Mouse (Mus musculus): ENCODE data around the gene Elof1. TPM values are rescaled to one million over a fixed set of nuclear protein-coding genes. Genes with fewer than 3 reads are reported as not detected.

The Elof1 gene
- polyA plus RNA-seq (2015; fragmentation: Nextera tagmentation; extraction: Ambion mirVana): 190 and 191 TPM in 2 replicates

DNA sequence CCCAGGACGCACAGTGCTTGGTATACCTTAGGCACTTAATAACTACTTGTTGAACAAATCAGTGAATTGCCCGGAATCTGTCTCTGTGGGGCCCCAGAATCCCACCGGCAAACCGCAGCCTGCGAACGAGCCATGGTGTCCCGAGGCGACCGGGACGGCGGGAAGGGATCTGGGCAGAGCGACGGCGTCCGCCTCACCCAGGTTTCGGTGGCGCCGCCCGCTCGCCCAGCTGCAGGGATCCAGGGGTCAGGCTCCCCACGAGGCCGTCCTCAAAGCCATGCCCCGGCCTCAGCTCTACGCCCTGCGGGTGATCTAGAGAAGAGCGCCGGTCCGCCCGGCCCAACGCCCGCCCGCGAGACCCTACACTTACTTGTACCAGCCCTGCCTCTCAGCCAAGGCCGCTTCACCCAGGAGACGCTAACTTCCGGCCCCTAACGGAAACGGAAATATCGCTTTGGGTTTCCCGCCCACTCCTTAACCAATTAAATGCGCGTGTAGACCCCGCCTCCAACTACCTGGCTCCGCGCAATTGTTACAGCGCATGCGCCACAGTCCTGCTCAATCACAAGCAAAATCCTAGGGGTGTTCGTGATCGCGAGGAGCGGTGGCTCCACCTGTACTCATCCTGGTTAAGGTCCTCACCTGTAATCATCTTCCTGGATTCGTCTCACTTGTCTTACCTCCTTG, at the start of gene Elof1:
TSS of gene Elof1 (minus strand) at position 433 of the 687 bp plus-strand sequence.
- Histone ChIP-seq H3K4me2 (replicated peaks) (peak within 1 kb of the TSS; percentile 88), H3K4me1 (peaks cover 15% of the 10 kb centered on the region), H3K9me3 (no peaks in the 10 kb centered on the region), H3K27ac (peak within 1 kb of the TSS; percentile 77), H3K27me3 (no peaks in the 10 kb centered on the region), H3K36me3 (peaks cover 23% of the 10 kb centered on the region), H3K4me3 (peak within 1 kb of the TSS; percentile 92), H3K9ac (peak within 1 kb of the TSS; percentile 96)
- WGBS: under 1% methylated on average over 52 of the region's 52 CpGs
- ATAC-seq (ENCODE audit: low FRiP score, low read depth): peak; percentile 96

DNA sequence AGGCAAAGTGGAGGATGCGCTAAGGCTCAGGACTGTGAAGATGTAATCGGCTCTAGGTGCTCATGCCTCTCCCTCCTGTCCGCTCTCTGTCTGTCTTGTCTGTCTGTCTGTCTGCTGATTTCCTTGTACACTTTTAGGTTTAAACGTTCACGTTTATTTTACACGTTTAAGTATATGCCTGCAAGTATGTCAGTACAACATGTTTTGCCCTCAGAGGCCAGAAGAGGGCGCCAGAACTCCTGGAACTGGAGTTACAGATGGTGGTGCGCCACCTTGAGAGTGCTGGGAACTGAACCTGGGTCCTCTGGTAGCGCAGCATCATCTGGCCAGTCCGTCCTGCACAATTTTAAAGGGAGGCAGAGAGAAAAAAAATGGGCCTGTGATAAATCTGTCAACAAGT, 49.7 kb upstream of the Elof1 start:
- no peak overlapping the region for H3K4me3 ChIP-seq
- H3K9ac ChIP-seq: no peak overlapping the region
- H3K36me3 ChIP-seq: no peaks in the 10 kb centered on the region
- no peaks in the 10 kb centered on the region for H3K4me1 ChIP-seq
- ATAC-seq (ENCODE audit: low FRiP score, low read depth): no peak
- H3K27ac ChIP-seq: no peak overlapping the region
- H3K9me3 ChIP-seq: peaks cover 4% of the 10 kb centered on the region; the same call in 1 of the 2 replicates
- peaks cover 3% of the 10 kb centered on the region; the same call in 1 of the 2 replicates for H3K27me3 ChIP-seq
- WGBS: 88% methylated on average over 10 of the region's 10 CpGs
- H3K4me2 ChIP-seq (replicated peaks): no peak overlapping the region

DNA sequence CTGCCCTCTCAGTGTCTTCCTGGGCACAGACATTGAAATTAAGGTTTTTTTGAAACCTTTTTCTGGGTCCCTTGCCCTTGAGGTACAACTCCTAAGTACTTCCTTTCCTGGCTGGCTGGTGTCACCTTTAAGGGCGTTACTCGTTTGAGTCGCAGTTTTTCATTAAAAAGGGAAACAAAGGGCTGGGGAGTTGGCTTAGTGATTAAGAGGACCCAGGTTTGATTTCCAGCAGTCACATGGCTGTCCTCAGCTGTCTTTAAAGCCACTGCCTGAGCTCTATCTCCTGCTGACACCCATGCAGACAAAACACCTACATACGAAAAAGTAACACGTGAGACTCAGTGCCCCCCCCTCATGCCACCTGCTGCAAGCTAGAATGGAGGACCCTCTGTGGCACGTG, 49.0 kb upstream of the Elof1 start:
- WGBS: 48% methylated on average over 6 of the region's 6 CpGs
- peaks cover 3% of the 10 kb centered on the region; the same call in 1 of the 2 replicates for H3K27me3 ChIP-seq
- no peak for ATAC-seq (ENCODE audit: low FRiP score, low read depth)
- H3K4me3 ChIP-seq: no peak overlapping the region
- peaks cover 4% of the 10 kb centered on the region; the same call in 1 of the 2 replicates for H3K9me3 ChIP-seq
- H3K4me2 ChIP-seq (replicated peaks): no peak overlapping the region
- no peaks in the 10 kb centered on the region for H3K4me1 ChIP-seq
- no peak overlapping the region for H3K27ac ChIP-seq
- no peak overlapping the region for H3K9ac ChIP-seq
- H3K36me3 ChIP-seq: no peaks in the 10 kb centered on the region

DNA sequence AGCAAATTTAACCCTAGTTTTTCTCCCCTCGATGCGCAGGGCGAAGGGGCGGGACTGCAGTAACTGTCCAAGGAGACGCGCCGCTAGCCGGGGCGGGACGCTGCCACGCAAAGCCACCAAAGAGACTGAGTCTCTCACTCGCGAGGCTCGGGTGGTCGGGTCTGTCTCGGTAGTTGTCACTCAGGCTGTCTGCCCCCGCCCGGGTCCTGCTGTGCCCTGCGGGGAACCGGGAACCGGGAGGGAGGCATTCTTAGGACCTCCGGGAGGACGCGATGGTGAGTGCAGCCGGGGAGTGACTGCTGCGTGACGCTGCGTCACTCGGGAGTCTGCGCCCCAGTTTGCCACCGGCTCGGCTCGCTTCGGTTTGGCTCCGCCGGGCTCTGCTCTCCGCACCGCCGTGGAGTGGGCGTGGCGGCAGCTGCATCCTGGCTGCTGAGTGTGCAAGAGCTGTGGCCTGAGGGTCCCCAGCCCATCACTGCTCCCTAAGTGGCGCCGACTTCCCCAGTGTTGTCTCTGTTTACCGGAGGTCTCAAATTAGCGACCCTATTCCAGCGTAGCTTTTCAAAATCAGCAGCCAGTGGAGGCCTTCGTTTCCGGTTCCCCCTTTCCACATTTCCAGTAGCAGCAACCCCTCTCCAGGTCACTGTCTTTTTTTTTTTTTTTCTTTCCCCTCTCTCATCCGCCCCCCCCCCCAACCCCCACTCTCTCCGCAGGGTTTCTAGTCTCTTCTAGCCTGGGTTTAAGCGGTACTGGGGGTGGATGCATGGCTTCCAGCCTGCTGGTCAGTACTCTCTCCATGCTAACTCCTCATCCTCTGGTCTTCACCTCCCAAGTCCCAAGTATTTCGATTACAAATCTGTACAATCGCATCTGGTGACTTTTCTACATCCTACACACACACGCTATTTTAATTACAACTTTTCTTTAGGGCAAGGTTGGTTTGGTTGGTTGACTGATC, 48.0 kb upstream of the Elof1 start:
- Histone ChIP-seq H3K4me3 (peak overlapping the region; percentile 65), H3K36me3 (no peaks in the 10 kb centered on the region), H3K9me3 (peaks cover 4% of the 10 kb centered on the region; the same call in 1 of the 2 replicates), H3K4me2 (replicated peaks) (peak overlapping the region; percentile 95), H3K27me3 (peaks cover 3% of the 10 kb centered on the region; the same call in 1 of the 2 replicates), H3K27ac (no peak overlapping the region), H3K4me1 (no peaks in the 10 kb centered on the region), H3K9ac (peak overlapping the region; percentile 81)
- 2% methylated on average over 54 of the region's 54 CpGs for WGBS
- peak; percentile 78 for ATAC-seq (ENCODE audit: low FRiP score, low read depth)

DNA sequence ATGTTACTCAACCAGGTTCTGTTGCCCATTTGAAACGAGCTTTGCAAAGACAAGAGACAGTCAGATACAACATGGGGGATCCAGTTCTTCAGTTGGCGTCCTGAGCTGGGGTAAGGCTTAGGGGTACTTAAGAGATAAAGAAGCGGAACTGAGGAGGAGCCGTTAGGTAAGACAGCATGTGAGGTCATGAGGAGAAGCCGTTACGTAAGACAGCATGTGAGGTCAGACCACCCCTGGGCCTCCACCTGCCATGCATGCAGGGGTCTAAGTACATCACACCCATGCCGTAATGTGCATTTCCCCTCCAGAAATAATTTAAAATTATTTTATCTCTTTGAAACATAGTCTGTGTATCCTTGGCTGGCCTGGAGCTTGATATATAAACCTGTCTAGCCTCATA, 45.9 kb upstream of the Elof1 start:
- Histone ChIP-seq H3K9ac (no peak overlapping the region), H3K27me3 (peaks cover 5% of the 10 kb centered on the region), H3K9me3 (peaks cover 4% of the 10 kb centered on the region; the same call in 1 of the 2 replicates), H3K36me3 (peaks cover 10% of the 10 kb centered on the region), H3K4me2 (replicated peaks) (no peak overlapping the region), H3K4me1 (peaks cover 2% of the 10 kb centered on the region), H3K27ac (no peak overlapping the region), H3K4me3 (no peak overlapping the region)
- ATAC-seq (ENCODE audit: low FRiP score, low read depth): no peak
- WGBS: 87% methylated on average over 7 of the region's 7 CpGs

DNA sequence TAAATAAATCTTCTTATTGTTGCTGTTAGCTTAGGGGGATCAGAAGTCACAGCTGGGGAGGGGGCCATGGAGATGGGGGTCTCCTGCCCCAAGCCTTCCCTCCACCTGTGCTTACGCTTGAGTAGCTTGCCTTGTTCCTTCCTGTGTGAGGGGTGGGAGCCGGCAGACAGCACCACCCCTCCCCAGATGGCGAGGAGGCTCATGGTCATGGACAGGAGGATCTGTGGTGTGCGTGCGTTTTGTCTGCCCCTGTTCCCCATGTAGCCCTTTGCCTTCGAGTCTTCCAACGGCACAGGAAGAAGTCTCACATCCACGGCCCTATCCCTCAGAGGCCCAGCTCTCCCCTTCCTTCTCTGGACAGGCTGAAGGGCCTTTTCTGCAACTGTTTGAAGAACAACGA, 45.3 kb upstream of the Elof1 start:
- Histone ChIP-seq H3K27ac (no peak overlapping the region), H3K36me3 (peaks cover 11% of the 10 kb centered on the region), H3K4me3 (no peak overlapping the region), H3K9me3 (peaks cover 4% of the 10 kb centered on the region; the same call in 1 of the 2 replicates), H3K4me2 (replicated peaks) (no peak overlapping the region), H3K4me1 (peaks cover 8% of the 10 kb centered on the region), H3K9ac (no peak overlapping the region), H3K27me3 (peaks cover 11% of the 10 kb centered on the region)
- WGBS: 69% methylated on average over 9 of the region's 9 CpGs
- no peak for ATAC-seq (ENCODE audit: low FRiP score, low read depth)

DNA sequence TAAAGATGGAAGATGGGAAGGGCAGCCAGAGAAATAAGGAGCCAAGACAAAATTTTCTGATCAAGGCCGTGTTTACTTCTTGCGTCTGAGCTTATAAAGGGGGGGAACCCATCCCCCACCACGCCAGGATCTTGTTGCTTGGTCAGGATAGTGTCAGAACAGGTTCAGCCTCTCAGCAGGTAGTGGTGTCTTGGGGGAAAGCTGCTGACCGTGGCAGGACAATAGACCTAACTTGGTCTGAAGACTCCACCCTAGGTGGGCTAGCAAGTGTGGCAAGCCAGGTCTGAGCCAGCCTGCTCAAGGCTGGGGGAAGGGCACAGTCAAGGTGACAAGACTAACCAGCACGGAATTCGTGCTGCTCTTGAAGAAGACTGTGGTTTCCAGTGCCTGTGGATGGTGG, 44.3 kb upstream of the Elof1 start:
- H3K4me2 ChIP-seq (replicated peaks): no peak overlapping the region
- ATAC-seq (ENCODE audit: low FRiP score, low read depth): no peak
- H3K9ac ChIP-seq: no peak overlapping the region
- no peak overlapping the region for H3K27ac ChIP-seq
- peaks cover 10% of the 10 kb centered on the region for H3K4me1 ChIP-seq
- no peak overlapping the region for H3K4me3 ChIP-seq
- H3K36me3 ChIP-seq: peaks cover 11% of the 10 kb centered on the region
- no peaks in the 10 kb centered on the region for H3K9me3 ChIP-seq
- H3K27me3 ChIP-seq: peaks cover 11% of the 10 kb centered on the region
- WGBS: 47% methylated on average over 6 of the region's 6 CpGs

DNA sequence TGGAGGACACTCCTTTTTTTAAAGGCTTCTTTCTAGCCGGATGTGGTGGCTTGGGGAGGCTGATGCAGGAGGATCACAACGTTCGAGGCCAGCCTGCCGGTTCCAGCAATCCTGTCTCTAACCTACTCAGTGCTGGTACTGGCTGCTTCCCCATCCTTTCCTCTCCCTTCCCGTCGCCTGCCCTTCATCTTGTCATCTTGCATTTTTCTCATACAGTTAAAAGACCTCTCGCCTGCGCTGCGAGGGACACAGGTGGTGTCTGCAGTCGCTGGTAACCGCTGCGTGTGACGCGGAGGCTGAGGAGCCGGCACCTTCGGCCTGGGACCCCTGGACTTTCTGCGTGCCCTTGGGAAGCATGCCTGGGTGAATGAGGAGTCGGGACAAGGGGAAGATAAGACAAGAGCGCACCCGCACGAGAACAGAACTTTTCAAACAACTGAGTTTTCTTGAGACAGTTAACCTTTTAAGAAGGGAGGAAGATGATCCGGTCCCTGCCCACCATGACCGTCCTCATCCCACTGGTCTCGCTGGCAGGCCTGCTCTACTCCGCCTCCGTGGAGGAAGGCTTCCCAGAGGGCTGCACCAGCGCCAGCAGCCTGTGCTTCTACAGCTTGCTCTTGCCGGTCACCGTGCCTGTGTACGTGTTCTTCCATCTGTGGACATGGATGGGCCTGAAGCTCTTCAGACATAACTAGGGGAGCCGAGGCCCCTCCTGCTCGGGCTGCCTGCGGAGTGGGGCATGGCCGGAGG, 40.7 kb upstream of the Elof1 start:
- no peak overlapping the region for H3K27ac ChIP-seq
- peaks cover 9% of the 10 kb centered on the region for H3K27me3 ChIP-seq
- H3K4me3 ChIP-seq: peak overlapping the region; percentile 65
- no peaks in the 10 kb centered on the region for H3K9me3 ChIP-seq
- no peak for ATAC-seq (ENCODE audit: low FRiP score, low read depth)
- H3K4me2 ChIP-seq (replicated peaks): peak overlapping the region; percentile 76
- peak overlapping the region; percentile 88 for H3K9ac ChIP-seq
- H3K4me1 ChIP-seq: peaks cover 18% of the 10 kb centered on the region
- peaks cover 11% of the 10 kb centered on the region for H3K36me3 ChIP-seq
- WGBS: 65% methylated on average over 34 of the region's 34 CpGs

DNA sequence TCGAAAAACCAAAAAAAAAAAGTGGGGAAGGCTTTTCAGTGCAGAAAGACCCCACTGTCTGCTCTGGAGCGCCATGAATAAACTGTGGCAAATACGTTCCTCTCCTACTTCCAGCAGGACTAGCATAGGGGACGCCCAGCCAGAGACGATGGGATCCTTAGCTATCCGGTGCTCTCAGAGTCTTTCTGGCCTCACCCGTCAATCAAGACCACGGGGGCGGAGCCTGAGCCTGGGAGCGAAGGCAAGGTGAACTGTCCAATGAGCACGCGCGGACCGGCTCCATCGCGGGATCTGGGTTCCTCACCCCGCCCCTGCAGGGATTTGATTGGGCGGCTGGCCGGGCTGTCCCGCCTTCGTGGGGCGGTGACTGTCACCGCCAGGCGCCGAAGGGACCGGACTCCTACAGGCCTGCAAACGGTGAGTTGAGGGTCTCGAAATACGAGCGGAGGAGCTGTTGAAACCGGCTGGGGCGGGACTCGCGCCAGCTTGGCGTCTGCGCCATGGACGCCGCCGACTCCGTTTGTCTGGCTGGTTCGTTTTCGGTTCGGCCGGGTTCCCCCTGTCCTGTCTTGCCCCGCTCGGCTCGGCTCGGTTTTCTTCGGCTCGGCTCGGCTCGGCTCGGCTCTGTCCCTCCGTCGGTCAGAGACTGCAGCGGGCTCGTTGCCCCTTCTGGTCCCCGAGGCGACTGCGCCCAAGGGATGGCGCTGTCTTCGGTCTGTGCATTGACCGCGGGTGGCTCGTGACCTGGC, 39.7 kb upstream of the Elof1 start, which contains the start of gene Pigyl:
TSS of gene Pigyl (plus strand) at position 350 of the 749 bp plus-strand sequence.
- Histone ChIP-seq H3K4me1 (peaks cover 18% of the 10 kb centered on the region), H3K4me2 (replicated peaks) (peak within 1 kb of the TSS; percentile 76), H3K9me3 (no peaks in the 10 kb centered on the region), H3K27ac (peak within 1 kb of the TSS; percentile 90), H3K36me3 (peaks cover 11% of the 10 kb centered on the region), H3K9ac (peak within 1 kb of the TSS; percentile 88), H3K27me3 (peaks cover 9% of the 10 kb centered on the region), H3K4me3 (peak within 1 kb of the TSS; percentile 65)
- WGBS: under 1% methylated on average over 65 of the region's 65 CpGs
- peak; percentile 99 for ATAC-seq (ENCODE audit: low FRiP score, low read depth)

DNA sequence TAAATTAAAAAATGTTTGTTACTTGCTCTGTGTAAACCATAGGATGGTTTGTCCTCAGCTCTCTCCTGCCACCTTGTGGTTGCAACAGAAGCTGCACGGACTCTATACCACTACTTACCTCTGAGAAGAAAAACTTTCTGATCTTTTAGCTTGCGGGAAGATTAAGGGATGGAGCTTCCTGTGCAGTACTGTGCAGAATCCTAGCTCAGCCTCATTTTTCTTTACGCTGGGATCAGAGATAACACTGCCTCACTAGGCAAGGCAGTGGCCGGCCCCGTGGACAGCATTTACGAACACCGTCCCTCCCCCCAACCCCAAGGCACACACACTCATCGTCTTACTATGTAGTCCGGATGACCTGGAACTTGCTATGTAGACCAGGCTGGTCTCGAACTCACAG, 38.6 kb upstream of the Elof1 start:
- peak; percentile 25; the same call in 1 of the 2 replicates for ATAC-seq (ENCODE audit: low FRiP score, low read depth)
- Histone ChIP-seq H3K9ac (no peak overlapping the region), H3K27ac (no peak overlapping the region), H3K4me1 (peaks cover 18% of the 10 kb centered on the region), H3K4me2 (replicated peaks) (peak overlapping the region; percentile 60), H3K9me3 (no peaks in the 10 kb centered on the region), H3K36me3 (peaks cover 11% of the 10 kb centered on the region), H3K4me3 (peak overlapping the region; percentile 24; the same call in 1 of the 2 replicates), H3K27me3 (peaks cover 9% of the 10 kb centered on the region)
- 22% methylated on average over 10 of the region's 10 CpGs for WGBS

DNA sequence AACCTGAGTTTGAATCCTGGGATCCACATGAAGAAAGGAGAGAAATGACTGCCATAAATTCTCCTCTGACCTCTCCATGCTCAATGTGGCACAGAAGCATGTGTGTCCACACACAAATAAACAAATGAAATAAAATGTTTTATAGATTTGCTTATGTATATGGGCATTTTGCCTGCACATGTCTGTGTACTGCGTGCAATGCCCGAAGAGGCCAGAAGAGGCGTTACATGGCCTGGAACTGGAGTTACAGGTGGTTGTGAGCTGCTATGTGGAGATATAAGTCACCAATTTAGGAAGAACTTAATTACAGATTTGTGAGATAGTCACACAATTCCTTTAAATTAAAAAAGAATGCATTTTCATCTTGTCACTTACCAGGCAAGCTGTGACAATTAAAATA, 36.8 kb upstream of the Elof1 start:
- Histone ChIP-seq H3K9ac (no peak overlapping the region), H3K4me1 (peaks cover 18% of the 10 kb centered on the region), H3K36me3 (peaks cover 9% of the 10 kb centered on the region), H3K4me3 (no peak overlapping the region), H3K27ac (no peak overlapping the region), H3K9me3 (no peaks in the 10 kb centered on the region), H3K4me2 (replicated peaks) (no peak overlapping the region), H3K27me3 (peaks cover 9% of the 10 kb centered on the region)
- no peak for ATAC-seq (ENCODE audit: low FRiP score, low read depth)
- 86% methylated on average over 3 of the region's 3 CpGs for WGBS

Measured in limb, embryonic 13.5 days (tissue).